In the genomic region with DNA sequence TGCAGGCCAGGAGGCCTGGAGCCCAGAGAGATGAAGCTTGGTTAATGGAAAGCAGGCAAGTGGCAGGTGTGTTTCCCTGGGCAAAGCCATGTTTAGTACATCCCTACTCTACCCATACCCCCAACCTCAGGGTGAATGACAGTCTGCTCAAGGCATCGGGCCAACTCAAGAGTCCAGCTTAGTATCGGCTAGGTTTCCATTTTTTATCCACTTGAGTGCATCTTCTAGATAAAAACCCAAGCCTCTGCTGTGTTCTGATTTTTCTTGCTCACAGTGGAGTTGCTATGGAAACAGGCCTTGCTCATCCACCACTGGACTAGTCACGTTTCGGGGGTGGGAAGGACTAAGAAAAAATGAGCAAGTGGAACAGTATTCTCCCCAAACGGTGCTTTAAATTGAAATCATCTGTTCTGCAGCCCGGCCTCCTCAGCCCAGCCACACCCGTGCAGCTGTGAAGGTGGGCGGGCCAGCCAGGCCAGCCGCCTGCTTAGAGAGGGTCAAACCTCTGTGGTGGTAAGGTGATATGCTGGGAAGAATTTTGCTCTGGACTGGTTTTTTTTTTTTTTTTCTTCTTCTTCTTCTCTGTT, we compare ENCODE assay signal across 8 mouse cellular contexts.
DNase-seq lines count a peak whose midpoint lies in the region; ATAC-seq and TF ChIP-seq lines count a peak whose summit lies in the region.

No protein-coding gene starts in this region.

- TF ChIP-seq POLR2A in lung, adult 2 months (IDR thresholded peaks at IDR 0.05; ENCODE audit: borderline replicate concordance, extremely low read depth, low read depth, low read length): no peak

- H3K4me1 ChIP-seq in embryonic facial prominence, embryonic 11.5 days (ENCODE audit: control insufficient read depth, insufficient read depth, low read length): peaks cover 5% of the 10 kb centered on the region
- peaks cover 60% of the 10 kb centered on the region for H3K4me1 ChIP-seq in limb, embryonic 10.5 days
- no peaks in the 10 kb centered on the region for H3K4me1 ChIP-seq in lung, adult 2 months (ENCODE audit: control insufficient read depth, insufficient read depth, low read length)

- no peak overlapping the region for H3K4me2 ChIP-seq in embryonic facial prominence, embryonic 11.5 days (ENCODE audit: low read depth, low read length)

- H3K27ac ChIP-seq in embryonic facial prominence, embryonic 11.5 days (replicated peaks; ENCODE audit: low read depth, low read length): no peak overlapping the region; the same call in 1 of the 2 replicates
- H3K27ac ChIP-seq in limb, embryonic 10.5 days: peak overlapping the region; percentile 73

- TF ChIP-seq CTCF in lung, adult 2 months (IDR thresholded peaks at IDR 0.05; ENCODE audit: insufficient read depth, low read length): no peak

- no peaks in the 10 kb centered on the region for H3K36me3 ChIP-seq in embryonic facial prominence, embryonic 11.5 days (replicated peaks; ENCODE audit: control insufficient read depth, insufficient read depth, low read depth, low read length)
- H3K36me3 ChIP-seq in limb, embryonic 10.5 days: no peaks in the 10 kb centered on the region

- no peak overlapping the region for H3K4me3 ChIP-seq in embryonic facial prominence, embryonic 11.5 days (ENCODE audit: low read depth, low read length)
- no peak overlapping the region for H3K4me3 ChIP-seq in limb, embryonic 10.5 days
- H3K4me3 ChIP-seq in lung, adult 2 months (replicated peaks; ENCODE audit: extremely low read depth, low read depth, low read length): no peak overlapping the region

- ATAC-seq in embryonic facial prominence, embryonic 11.5 days (replicated peaks; ENCODE audit: insufficient number of reproducible peaks, low FRiP score, low TSS enrichment, low read depth): peak; percentile 94

- H3K27me3 ChIP-seq in embryonic facial prominence, embryonic 11.5 days (ENCODE audit: control insufficient read depth, insufficient read depth, low read length): no peaks in the 10 kb centered on the region
- no peaks in the 10 kb centered on the region for H3K27me3 ChIP-seq in limb, embryonic 10.5 days (ENCODE audit: low read depth, poor library complexity, severe bottlenecking)

- H3K9me3 ChIP-seq in embryonic facial prominence, embryonic 11.5 days (replicated peaks; ENCODE audit: control insufficient read depth, low read length): no peaks in the 10 kb centered on the region
- no peaks in the 10 kb centered on the region for H3K9me3 ChIP-seq in limb, embryonic 10.5 days (replicated peaks)

- 23% methylated on average over 9 of the region's 9 CpGs for WGBS in embryonic facial prominence, embryonic 11.5 days
- WGBS in limb, embryonic 10.5 days: 22% methylated on average over 9 of the region's 9 CpGs
- WGBS in lung, adult 2 months: 55% methylated on average over 9 of the region's 9 CpGs

- H3K9ac ChIP-seq in embryonic facial prominence, embryonic 11.5 days (replicated peaks; ENCODE audit: low read length): no peak overlapping the region

- DNase-seq in adrenal gland, postnatal 14 days: peak; percentile 13
- no peak for DNase-seq in adrenal gland, adult 18-20 months (ENCODE audit: low spot score in 2 of 2)
- peak; percentile 92 for DNase-seq in embryonic facial prominence, embryonic 11.5 days (ENCODE audit: low spot score)
- DNase-seq in gastrocnemius, postnatal 4 days (ENCODE audit: low spot score in 2 of 2): peak; percentile 25 to 59
- peak; percentile 85 for DNase-seq in limb, embryonic 10.5 days (ENCODE audit: low spot score)
- DNase-seq in right cerebral cortex, postnatal 25 days: peak; percentile 68
- no peak for DNase-seq in lung, postnatal 14 days
- DNase-seq in lung, adult 2 months: no peak

Comparison
In these comparisons a context has a peak if more than half of its experiments do, and no peak if none do; other contexts are left out.
1. DNase-seq: peak in adrenal gland, postnatal 14 days (single experiment), embryonic facial prominence, embryonic 11.5 days (single experiment), gastrocnemius, postnatal 4 days (2 of 2), limb, embryonic 10.5 days (single experiment) and right cerebral cortex, postnatal 25 days (single experiment); none in adrenal gland, adult 18-20 months (0 of 2), lung, postnatal 14 days (single experiment) and lung, adult 2 months (single experiment).